Mouse (Mus musculus) ES-Bruce4 (cell line): ENCODE measurements around the gene Gal3st2. TPM values are rescaled to one million over a fixed set of nuclear protein-coding genes. Genes with fewer than 3 reads are reported as not detected.

Experiments
- polyA plus RNA-seq: library from polyadenylated mRNA; stranded (reverse); fragments of >200 nt; gene quantifications from 2 replicates; pipeline ENCODE4 v1.2.4, GENCODE M21; 2011; ENCODE audit warnings: low read depth; ENCODE audit not compliant: missing spikeins, insufficient read depth, insufficient read length

Gene Gal3st2
- polyA plus RNA-seq, 1 experiment: not detected

Other genes starting within 250 kb of the Gal3st2 start
- gene Stk25, start 202.6 kb upstream of the Gal3st2 start, polyA plus RNA-seq: 77.7 and 79.6 TPM in 2 replicates
- gene Bok, start 175.6 kb upstream of the Gal3st2 start, polyA plus RNA-seq: 6.3 and 6.6 TPM in 2 replicates
- gene Atg4b, start 109.8 kb upstream of the Gal3st2 start, polyA plus RNA-seq: 75.9 and 92.7 TPM in 2 replicates
- 44.8 and 51.5 TPM in 2 replicates for gene Thap4, start 106.4 kb upstream of the Gal3st2 start, polyA plus RNA-seq
- gene Dtymk, start 59.4 kb upstream of the Gal3st2 start, polyA plus RNA-seq: 179 and 191 TPM in 2 replicates
- 33.9 and 34.2 TPM in 2 replicates for gene Ing5, start 57.3 kb upstream of the Gal3st2 start, polyA plus RNA-seq
- gene D2hgdh, start 36.4 kb upstream of the Gal3st2 start, polyA plus RNA-seq: 17.6 and 23.4 TPM in 2 replicates
- gene Gal3st2b, start 57.0 kb downstream of the Gal3st2 start, polyA plus RNA-seq: 0.31 TPM in 1 of 2 replicates, not detected in the other
- 0.09 and 0.12 TPM in 2 replicates for gene Gal3st2c, start 129.2 kb downstream of the Gal3st2 start, polyA plus RNA-seq
- gene Neu4, start 159.1 kb downstream of the Gal3st2 start, polyA plus RNA-seq: not detected in 2 replicates
- gene Pdcd1, start 191.2 kb downstream of the Gal3st2 start, polyA plus RNA-seq: not detected in 2 replicates